Mouse (Mus musculus) MN1 (cell line): ENCODE data around the gene Spata20.

Source experiments
- DNase-seq: peaks from one replicate; pipeline ENCODE4 v3.0.0-alpha.2; 2016; ENCODE audit warnings: low spot score

Spata20 gene

GRCm38 (mm10) chr11:94482738-94483137 lies 3.2 kb downstream of the Spata20 start:
- no peak for DNase-seq

- no peak for DNase-seq
Observed at GRCm38 (mm10) chr11:94481963-94482362, 4.0 kb downstream of the Spata20 start.

- DNase-seq = no peak
Observed at GRCm38 (mm10) chr11:94480382-94480781, 5.6 kb downstream of the Spata20 start.

GRCm38 (mm10) chr11:94477651-94478050 lies 8.3 kb downstream of the Spata20 start:
- DNase-seq = no peak

- DNase-seq = no peak
Observed at GRCm38 (mm10) chr11:94475722-94476121, 10.3 kb downstream of the Spata20 start.

- DNase-seq = no peak
Observed at GRCm38 (mm10) chr11:94474544-94474910, 11.5 kb downstream of the Spata20 start.

GRCm38 (mm10) chr11:94473707-94474543 lies 12.1 kb downstream of the Spata20 start, which contains the start of gene Cacna1g:
TSS of gene Cacna1g (minus strand) at chr11:94474198.
- peak; percentile 73 for DNase-seq

DNA sequence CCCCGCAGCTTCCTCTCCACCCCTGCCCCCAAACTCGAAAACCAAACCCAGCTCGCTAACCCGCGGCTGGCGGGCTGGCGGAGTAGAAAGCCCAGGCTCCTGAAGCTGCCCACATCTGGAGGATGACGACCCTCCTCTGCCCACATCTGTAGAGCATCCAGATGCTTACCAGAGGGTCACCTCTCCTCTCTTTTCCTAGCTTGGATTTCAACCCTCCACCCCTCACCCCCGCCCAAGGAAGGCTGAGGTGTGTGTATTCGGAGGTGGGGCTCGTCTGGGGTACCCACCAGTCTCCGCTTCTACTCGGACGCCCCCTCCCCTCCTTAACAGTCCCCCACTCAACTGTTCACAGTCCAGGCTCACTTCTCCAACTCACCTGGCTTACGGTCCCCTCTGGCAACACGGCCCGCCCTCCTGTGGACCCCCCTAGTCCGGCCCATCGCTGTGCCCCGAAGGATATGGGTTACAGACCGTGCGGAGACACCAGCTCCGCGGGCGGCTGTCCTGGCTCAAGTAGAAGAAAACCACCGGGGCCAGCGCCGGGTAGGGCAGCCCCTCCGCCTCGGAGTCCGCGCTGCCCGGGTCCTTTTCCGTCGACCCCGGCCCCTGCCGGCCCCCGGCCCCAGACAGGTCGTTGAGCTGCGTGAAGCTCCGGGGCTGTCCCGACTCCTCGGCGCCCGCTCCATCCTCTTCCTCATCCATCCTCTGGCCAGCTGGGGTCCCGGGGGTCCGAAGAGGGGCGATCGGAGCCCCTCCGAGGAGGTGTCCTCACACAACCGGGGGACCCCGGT lies 12.9 kb downstream of the Spata20 start:
- DNase-seq = no peak

- no peak for DNase-seq
Observed at GRCm38 (mm10) chr11:94472585-94472915, 13.4 kb downstream of the Spata20 start.

DNA sequence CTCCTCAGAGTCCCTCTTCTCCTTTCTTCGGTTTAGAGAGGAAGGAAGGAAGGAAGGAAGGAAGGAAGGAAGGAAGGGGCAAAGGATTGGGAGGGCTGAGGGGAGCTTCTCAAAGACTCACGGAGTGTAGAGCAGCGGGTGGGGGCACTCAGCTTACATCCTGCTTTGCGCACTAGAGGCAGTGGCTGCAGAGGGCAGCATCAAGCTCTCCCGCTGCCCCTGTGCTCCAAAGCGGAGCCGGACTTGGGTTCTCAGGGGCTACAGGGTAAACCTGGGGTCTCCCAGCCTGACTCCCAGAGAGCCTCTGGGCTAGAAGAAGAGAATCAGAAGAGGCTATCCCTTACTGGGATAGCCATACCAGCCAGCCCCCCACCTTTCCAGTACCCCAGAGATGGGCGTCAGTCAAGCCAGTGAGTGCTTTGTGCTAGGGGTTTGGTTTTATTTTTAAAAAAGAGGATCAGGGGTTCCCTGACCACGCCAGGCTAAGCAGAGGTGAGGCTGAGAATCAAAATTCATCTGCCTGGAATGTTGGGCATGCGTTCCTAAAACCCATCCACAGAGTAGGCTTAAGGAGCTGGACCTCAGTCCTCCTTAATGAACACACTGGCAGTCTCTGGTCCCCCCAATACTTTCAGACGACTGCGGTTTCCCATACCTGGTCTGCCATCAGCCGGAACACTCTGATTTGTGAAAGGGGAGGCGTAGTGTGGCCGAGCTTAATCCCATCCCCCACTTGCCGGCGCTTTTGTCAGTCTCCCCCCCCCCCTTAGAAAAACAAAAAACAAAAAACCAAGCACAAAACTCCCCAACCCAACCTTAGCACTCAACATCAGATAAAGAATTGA lies 14.0 kb downstream of the Spata20 start:
- no peak for DNase-seq

GRCm38 (mm10) chr11:94470391-94470790 lies 15.6 kb downstream of the Spata20 start:
- no peak for DNase-seq

DNA sequence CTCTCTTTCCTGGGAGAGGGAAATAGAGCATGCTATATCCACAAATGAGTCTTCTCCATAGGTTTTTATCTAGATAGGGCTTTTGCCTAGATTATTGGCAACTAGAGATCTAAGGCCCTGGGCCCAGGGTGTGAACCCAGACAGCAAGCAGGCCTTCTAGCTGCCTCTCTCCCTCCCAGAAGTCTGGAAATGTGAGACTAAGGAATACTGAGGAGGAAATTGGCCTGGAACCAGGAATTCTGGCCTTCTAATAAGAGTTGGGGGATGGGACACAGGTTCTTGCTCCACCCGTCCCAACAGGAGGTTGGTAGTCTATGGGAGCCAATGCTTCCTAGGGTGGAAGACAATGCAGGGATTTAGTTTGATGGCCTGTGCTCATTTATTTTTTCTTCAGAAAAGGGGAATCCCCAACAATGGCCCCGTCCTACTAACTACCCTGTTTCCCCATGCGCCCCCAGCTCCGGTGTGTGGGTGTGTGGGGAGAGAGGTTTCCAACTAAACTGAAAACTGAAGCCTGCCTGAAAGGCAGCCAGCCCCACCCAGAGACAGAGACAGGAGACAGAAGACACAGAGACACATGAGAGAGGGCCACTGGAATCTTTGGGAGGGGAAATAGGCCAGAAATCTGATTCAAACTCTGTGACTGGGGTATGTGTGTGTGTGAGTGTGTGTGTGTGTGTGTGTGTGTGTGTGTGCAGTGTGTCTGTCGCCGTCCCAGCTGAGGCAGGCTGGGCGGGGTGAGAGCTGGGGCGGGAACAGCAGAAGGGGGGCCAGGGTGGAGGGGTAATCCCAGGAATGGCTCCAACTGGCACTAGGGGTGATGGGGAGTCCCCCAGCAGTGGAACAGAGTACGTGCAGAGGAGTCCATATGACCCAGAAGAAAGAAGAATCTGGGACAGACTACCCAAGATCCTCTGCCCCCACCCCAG lies 16.6 kb downstream of the Spata20 start:
- DNase-seq = peak; percentile 61

DNA sequence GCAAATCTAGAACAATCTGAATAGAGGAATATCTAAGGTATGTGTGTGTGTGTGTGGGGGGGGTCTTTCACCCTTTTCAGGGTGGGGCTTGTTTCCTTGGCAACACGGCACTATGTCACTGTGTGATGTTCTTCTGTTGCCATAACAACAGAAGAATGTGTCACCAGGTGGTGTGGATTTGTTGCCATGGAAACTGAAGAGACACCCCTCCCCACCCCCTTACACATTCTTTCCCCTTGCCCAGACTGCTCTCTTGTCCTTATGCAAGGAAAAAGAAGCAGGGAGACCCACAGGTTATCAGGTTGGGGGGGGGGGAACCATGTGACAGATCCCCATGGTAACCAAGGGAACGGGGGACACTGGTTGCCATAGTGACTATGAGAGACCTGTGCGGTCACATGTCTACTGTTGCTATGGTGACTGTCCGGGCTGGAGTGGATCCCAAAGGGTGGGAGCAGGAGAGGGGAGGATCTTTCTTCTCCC lies 17.4 kb downstream of the Spata20 start:
- DNase-seq = peak; percentile 68

DNA sequence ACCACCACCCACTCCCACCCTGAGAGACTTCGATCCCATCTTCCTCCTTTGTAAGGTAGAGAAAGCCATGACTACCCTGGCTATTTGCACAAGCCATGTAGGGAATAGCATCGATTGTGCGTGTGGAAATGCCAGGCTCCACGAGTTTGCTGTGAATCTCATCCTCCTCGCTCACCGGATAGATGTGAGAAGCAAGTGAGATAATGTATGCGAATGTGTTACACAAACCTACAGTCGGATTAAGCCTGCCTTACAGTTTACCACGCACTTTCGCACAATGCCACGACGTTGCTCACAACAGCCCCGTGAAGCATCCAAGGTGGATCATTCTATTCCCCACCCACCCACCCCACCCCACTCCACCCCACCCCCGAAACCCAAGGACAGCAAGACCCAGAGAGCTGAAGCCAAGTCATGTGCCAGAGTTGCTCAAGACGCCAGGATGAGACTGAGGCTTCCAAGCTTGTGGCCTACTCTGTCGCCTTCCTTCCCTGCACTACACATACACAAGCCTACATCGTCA lies 19.6 kb downstream of the Spata20 start:
- no peak for DNase-seq

- DNase-seq = no peak
Observed at GRCm38 (mm10) chr11:94464170-94464569, 21.8 kb downstream of the Spata20 start.

- DNase-seq = no peak
Observed at GRCm38 (mm10) chr11:94461856-94462255, 24.1 kb downstream of the Spata20 start.

GRCm38 (mm10) chr11:94457001-94457400 lies 29.0 kb downstream of the Spata20 start:
- no peak for DNase-seq

GRCm38 (mm10) chr11:94456347-94456746 lies 29.6 kb downstream of the Spata20 start:
- no peak for DNase-seq

DNA sequence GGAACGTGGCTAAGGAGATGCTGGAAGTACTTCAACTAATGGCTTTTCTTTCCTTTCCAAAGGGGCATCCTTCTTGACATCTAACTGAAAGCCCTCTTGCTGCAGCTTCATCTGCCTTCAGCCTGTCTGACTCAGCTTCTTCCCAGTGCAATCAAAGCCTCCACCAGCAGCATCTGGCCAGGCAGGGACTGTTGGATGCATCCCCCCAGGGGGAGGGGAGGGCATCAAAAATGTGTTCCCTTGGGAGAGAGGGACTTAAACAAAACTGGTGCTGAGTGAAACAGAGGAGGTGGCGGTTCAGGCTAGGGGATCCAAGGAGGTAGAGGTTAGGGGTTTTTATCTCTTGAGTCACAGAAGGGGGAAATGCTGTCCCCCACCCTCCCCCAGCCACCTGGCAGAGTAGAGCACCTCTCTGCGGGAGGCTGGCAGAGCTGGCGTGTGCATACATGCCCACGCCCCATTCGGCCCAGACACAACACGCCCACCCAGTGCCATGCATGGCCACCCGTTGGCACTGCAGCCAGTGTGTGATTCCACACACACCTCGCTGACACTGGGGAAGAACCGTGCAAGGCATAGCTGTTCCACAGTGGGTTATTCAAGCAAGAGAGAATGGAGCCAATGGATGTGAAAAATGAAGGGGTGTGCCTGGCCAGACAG lies 30.7 kb downstream of the Spata20 start:
- DNase-seq = no peak

DNA sequence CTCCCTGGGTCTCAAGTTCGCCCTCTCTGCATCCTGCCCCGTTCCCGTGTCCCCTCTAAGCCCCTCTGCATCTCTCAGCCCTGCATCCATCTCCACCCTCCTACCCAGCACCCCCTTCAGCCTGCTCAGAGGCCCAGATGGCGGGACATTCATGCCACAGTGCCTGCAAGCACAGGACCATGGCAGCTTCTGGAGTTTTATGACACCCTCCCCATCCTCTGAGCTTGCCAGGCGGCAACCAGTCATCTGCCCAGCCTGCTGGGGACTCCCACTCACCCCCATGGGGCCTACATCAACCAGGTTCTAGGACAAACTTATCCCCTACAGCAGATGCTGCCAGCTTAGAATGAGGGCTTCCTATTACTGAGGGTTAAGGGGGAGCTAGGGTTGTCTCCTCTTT lies 31.2 kb downstream of the Spata20 start:
- DNase-seq = no peak
